Mouse (Mus musculus): ENCODE data around the gene Tmem121b. TPM values are rescaled to one million over a fixed set of nuclear protein-coding genes. Genes with fewer than 3 reads are reported as not detected.

Gene Tmem121b
- polyA plus RNA-seq (2012; ENCODE audit: low replicate concordance): 0.15 and 0.21 TPM in 2 replicates

DNA sequence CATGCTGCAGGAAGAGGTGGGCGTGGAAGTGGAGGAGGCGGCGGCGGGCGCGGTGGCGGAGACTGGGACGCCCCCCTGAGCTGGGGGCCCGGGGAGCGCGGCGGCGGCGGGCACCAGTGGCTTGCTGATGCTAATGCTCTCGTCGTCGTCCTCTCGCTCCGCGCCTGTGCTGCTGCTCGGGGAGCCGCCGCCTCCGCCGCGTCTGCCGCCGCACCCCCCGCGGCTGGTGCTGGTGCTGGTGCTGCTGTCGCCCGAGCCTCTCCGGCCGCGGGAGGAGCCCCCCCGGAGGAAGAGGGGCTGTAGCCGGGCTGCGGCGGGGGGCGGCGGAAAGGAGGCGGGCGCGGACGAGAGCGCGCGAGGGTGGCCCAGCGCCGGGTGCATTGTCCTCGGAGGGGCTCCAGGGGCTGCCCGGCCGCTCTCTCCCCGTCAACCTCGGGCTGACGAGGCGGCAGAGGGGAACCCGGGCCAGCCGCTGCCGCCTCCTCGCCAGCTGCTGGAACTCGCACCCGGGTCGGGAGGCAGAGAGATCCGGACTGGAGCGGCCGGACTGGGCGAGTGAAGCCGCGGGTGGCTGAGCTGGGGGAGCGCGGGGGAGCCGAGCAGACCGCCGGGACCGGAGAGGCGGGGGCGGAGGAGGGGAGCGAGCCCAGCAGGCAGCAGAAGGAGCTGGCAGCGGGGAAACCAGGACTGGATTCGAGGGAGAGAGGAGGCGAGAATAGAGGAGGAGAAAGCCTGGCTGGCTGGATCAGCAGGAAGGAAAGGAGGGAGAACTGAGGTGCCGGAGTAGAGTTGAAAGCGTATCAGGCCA is at the start of gene Tmem121b:
Gene Tmem121b, minus strand, starts transcription at position 434 of the 808 bp plus-strand sequence.

DNA sequence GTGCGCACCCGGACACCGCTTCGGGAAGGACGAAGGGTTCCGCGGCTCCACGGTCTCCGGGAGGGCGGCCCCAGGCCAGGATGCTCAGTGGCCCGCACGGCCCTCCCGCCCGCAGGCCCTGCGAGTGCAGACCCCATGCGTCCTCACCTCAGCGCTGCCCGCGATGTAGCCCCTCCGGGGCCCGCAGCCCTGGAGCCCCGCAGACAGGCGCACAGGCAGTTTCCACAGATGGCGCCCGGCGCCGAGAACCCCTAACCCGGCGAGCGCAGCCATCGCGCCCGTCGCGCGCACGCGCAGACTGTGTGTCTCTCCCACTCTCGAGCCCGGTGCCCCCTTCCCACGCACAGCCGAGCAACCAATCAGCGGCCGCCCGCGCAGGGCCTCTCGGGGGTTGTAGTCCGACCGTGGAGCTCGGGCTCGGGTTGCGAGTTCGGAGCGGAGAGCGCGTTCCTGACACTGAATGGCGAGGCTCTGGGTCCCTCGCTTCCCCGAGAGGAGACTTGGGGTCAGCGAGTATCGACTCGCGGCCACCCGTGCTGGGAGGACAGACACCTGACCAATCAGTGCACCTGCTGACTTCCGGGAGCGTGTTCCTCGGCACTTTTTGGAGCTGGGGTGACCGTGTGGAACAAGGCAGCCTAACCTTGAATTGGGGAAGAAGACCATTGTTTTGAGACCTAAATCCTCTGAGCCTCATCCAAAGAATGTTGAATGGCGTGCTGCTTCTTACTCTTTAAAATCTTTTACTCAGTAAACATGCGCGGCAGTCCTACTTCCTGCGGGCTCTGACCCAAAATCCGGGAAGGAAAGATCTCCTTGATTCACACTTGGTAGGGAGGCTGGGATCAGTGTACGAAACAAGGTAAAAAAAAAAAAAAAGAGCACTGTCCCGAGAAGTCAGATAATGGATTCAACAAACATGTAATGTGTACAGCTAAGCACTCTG is 37.7 kb upstream of the Tmem121b start, which contains the start of gene Hdhd5:
Gene Hdhd5, minus strand, starts transcription at position 300 of the 946 bp plus-strand sequence.

DNA sequence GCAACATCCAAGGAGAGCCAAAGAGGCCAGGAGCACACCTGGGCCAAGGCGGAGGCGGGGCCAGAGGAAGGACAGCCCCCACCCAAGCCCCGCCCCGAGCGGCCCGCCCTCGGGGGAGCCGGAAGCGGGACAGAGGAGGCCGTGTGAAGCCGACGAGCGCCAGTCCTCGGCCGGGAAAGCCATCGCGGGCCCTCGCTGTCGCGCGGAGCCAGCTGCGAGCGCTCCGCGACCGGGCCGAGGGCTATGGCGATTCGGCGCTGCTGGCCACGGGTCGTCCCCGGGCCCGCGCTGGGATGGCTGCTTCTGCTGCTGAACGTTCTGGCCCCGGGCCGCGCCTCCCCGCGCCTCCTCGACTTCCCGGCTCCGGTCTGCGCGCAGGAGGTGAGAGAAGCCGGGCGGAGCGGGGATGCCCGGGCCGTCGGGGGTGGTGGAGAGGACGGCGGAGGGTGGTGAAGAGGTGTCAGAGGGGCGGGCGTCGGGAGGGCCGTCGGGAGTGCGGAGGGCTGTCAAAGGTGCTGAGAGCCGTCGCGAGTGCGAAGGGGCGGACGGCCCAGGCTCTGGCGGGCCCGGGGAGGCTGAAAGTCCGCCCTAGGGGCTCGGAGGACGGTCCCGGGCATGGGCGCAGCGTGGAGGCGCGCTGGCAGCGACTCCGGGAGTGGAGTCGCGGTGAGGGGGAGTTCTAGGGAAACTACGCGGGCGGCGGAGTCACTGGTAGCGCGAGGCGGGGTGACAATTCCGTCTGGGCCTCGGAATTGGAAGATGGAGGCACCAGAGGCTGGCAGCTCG is 30.3 kb downstream of the Tmem121b start, which contains the start of gene Il17ra:
Gene Il17ra, plus strand, starts transcription at position 162 of the 786 bp plus-strand sequence.

Other genes starting within 250 kb of the Tmem121b start
- not detected in 2 replicates for gene D330020A13Rik, start 199.4 kb downstream of the Tmem121b start, polyA plus RNA-seq (2012; ENCODE audit: low replicate concordance)
- gene B4galnt3, start 199.2 kb downstream of the Tmem121b start, polyA plus RNA-seq (2012; ENCODE audit: low replicate concordance): 0.08 and 0.09 TPM in 2 replicates
- 15.0 and 26.7 TPM in 2 replicates for gene Kdm5a, start 129.7 kb downstream of the Tmem121b start, polyA plus RNA-seq (2012; ENCODE audit: low replicate concordance)
- gene Ccdc77, start 129.4 kb downstream of the Tmem121b start, polyA plus RNA-seq (2012; ENCODE audit: low replicate concordance): 0.62 and 3.3 TPM in 2 replicates
- gene Il17ra, start 30.6 kb downstream of the Tmem121b start, polyA plus RNA-seq (2012; ENCODE audit: low replicate concordance): 26.2 and 30.6 TPM in 2 replicates
- gene Hdhd5, start 37.5 kb upstream of the Tmem121b start, polyA plus RNA-seq (2012; ENCODE audit: low replicate concordance): 9.0 and 13.4 TPM in 2 replicates
- 52.4 and 81.6 TPM in 2 replicates for gene Cecr2, start 172.6 kb upstream of the Tmem121b start, polyA plus RNA-seq (2012; ENCODE audit: low replicate concordance)